Mouse (Mus musculus) layer of hippocampus, postnatal 10 days (tissue): ENCODE measurements around the gene Pgap2. TPM values are rescaled to one million over a fixed set of nuclear protein-coding genes. Genes with fewer than 3 reads are reported as not detected.
A peak's percentile ranks its signal among the peaks of the same experiment; 100 is the strongest.

Source experiments
- DNase-seq, 2 experiments: peaks; one replicate each; pipeline ENCODE4 v3.0.0; 2021; ENCODE audit warnings: low spot score in 2 of 2
- total RNA-seq, 2 experiments: library from RNA; stranded (reverse); gene quantifications; 2 replicates each; pipeline ENCODE4 v1.2.3; 2021

The Pgap2 gene
- total RNA-seq, 2 experiments from 2014 or later: 29.9 to 34.3 TPM

- DNase-seq: no peak
Measured at GRCm38 (mm10) chr7:102238686-102239286, 28.8 kb downstream of the Pgap2 start.

- DNase-seq: no peak
Measured at GRCm38 (mm10) chr7:102239591-102239990, 29.6 kb downstream of the Pgap2 start.

- no peak for DNase-seq
Measured at GRCm38 (mm10) chr7:102242371-102242770, 32.4 kb downstream of the Pgap2 start.

- no peak for DNase-seq
Measured at GRCm38 (mm10) chr7:102242917-102243316, 32.9 kb downstream of the Pgap2 start.

GRCm38 (mm10) chr7:102243870-102244269 lies 33.9 kb downstream of the Pgap2 start:
- DNase-seq: no peak

GRCm38 (mm10) chr7:102244782-102245535 lies 35.0 kb downstream of the Pgap2 start:
- DNase-seq: no peak

GRCm38 (mm10) chr7:102245775-102246174 lies 35.8 kb downstream of the Pgap2 start:
- DNase-seq: peak; percentile 30 to 47

- DNase-seq: no peak
Measured at GRCm38 (mm10) chr7:102246265-102246664, 36.3 kb downstream of the Pgap2 start.

GRCm38 (mm10) chr7:102246956-102247797 lies 37.2 kb downstream of the Pgap2 start:
- no peak for DNase-seq

- no peak for DNase-seq
Measured at GRCm38 (mm10) chr7:102248691-102249404, 38.8 kb downstream of the Pgap2 start.

- no peak for DNase-seq
Measured at GRCm38 (mm10) chr7:102249531-102249895, 39.5 kb downstream of the Pgap2 start.

GRCm38 (mm10) chr7:102249896-102250630 lies 40.1 kb downstream of the Pgap2 start:
- peak; percentile 54 to 71 for DNase-seq

GRCm38 (mm10) chr7:102250631-102251214 lies 40.7 kb downstream of the Pgap2 start:
- peak; percentile 80 to 89 for DNase-seq

- no peak for DNase-seq
Measured at GRCm38 (mm10) chr7:102253631-102254030, 43.6 kb downstream of the Pgap2 start.

GRCm38 (mm10) chr7:102255954-102256353 lies 45.9 kb downstream of the Pgap2 start, which contains the start of gene Rhog:
TSS of gene Rhog (minus strand) at chr7:102256054.
- DNase-seq: no peak

GRCm38 (mm10) chr7:102256636-102257035 lies 46.6 kb downstream of the Pgap2 start:
- DNase-seq: no peak

- DNase-seq: peak; percentile 84 to 88
Measured at GRCm38 (mm10) chr7:102258189-102258588, 48.2 kb downstream of the Pgap2 start.

GRCm38 (mm10) chr7:102258753-102259152 lies 48.7 kb downstream of the Pgap2 start:
- no peak for DNase-seq

- no peak for DNase-seq
Measured at GRCm38 (mm10) chr7:102259716-102260479, 49.9 kb downstream of the Pgap2 start.
